Mouse (Mus musculus) 3134 (cell line): ENCODE measurements around the gene Hmx3.

Experiments
- DNase-seq: peaks from one replicate; pipeline ENCODE4 v3.0.0-alpha.2; 2011; ENCODE audit warnings: low spot score; ENCODE audit not compliant: insufficient read length; ENCODE audit errors: extremely low read depth

Hmx3 gene

GRCm38 (mm10) chr7:131556116-131556515, 13.4 kb downstream of the Hmx3 start:
- DNase-seq, result no peak

- DNase-seq, result no peak
These were observed 14.0 kb downstream of the Hmx3 start for GRCm38 (mm10) chr7:131556541-131557271.

DNA sequence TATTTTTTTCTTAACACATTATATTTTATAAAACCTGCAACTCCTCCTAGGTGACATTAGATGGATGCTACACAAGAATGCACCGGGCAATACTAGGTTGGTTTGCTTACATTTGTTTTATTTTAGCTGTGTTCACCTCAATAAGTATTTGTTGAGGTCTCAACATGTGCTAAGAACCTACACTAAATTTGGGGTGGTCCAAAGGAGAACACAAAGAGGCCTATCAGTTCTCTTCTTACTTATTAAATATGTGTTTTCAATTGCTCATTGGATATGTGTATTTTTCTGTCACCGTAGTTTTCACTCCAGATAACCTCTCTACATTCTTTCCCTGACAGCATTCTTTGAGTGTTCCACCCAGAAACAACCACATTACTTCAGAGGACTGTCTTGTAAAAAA, 15.1 kb downstream of the Hmx3 start:
- DNase-seq, result no peak

- DNase-seq, result peak; percentile 90
These were observed 17.5 kb downstream of the Hmx3 start, which contains the start of gene Bub3 for GRCm38 (mm10) chr7:131559986-131560696. Gene Bub3 (plus strand): TSS chr7:131560222.

GRCm38 (mm10) chr7:131560697-131561042, 18.0 kb downstream of the Hmx3 start:
- DNase-seq, result no peak

GRCm38 (mm10) chr7:131575246-131575645, 32.6 kb downstream of the Hmx3 start:
- DNase-seq, result no peak

GRCm38 (mm10) chr7:131582178-131582577, 39.5 kb downstream of the Hmx3 start:
- peak; percentile 32 for DNase-seq

DNA sequence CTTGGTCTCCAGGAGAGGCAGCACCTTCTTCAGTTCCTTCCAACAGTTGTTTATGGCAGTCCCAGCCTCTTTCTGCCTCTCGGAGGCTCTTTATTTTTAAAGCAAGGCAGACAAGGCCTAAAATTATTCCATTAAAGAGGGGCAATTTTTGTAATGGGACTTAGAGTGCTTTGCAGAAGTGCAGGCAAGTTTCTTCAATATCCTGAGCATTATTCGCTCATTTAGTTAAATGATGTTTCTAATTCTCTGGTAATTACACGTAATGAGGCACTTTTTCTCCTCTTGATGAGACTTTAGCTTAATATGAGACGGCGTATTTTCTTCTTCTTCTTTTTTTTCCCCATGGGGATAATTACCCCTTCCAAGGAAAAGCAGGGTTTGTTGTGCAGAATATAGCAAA, 42.9 kb downstream of the Hmx3 start:
- no peak for DNase-seq
